Mouse (Mus musculus) limb, embryonic 10.5 days (tissue): Measurements from ENCODE around the gene Cpt1c. TPM values are rescaled to one million over a fixed set of nuclear protein-coding genes. Genes with fewer than 3 reads are reported as not detected.

ENCODE experiments used
- DNase-seq: peaks from one replicate; pipeline ENCODE4 v3.0.0-alpha.2; 2017; ENCODE audit warnings: low spot score
- H3K27ac ChIP-seq: fragments of 300-500 bp; sonication (generic); 2 replicates; pipeline ENCODE4 v1.5.1; 2016; ENCODE audit warnings: mild to moderate bottlenecking
- H3K27me3 ChIP-seq: fragments of 300-500 bp; sonication (generic); 2 replicates; pipeline ENCODE4 v1.6.1; 2016; ENCODE audit warnings: low read depth, mild to moderate bottlenecking; ENCODE audit not compliant: poor library complexity, severe bottlenecking
- H3K36me3 ChIP-seq: fragments of 300-500 bp; sonication (generic); 2 replicates; pipeline ENCODE4 v1.6.1; 2016; ENCODE audit warnings: mild to moderate bottlenecking, moderate library complexity
- H3K4me1 ChIP-seq: fragments of 300-500 bp; sonication (generic); 2 replicates; pipeline ENCODE4 v1.6.1; 2016
- H3K4me3 ChIP-seq: fragments of 300-500 bp; sonication (generic); 2 replicates; pipeline ENCODE4 v1.5.1; 2016; ENCODE audit warnings: mild to moderate bottlenecking, moderate library complexity
- H3K9me3 ChIP-seq: fragments of 300-500 bp; sonication (generic); replicated peaks from 2 replicates; pipeline ENCODE4 v1.6.1; 2016; ENCODE audit warnings: mild to moderate bottlenecking
- WGBS: fragments of 180-500 bp; shearing (Covaris S2); methylation state at CpG from one replicate; pipeline ENCODE4 v1.1.7; 2016; 5-methylcytosine and 5-hydroxymethylcytosine counted together
- microRNA-seq: library from miRNA; unstranded; fragments of <30 nt; microRNA quantifications from one replicate; pipeline ENCODE4, GENCODE M21; 2017
- polyA plus RNA-seq: library from polyadenylated mRNA; unstranded; fragments of >200 nt; fragmentation: Nextera tagmentation; extraction: Ambion mirVana; gene quantifications from 2 replicates; pipeline ENCODE4 v1.2.1, GENCODE M21; 2016

Gene Cpt1c
- polyA plus RNA-seq, 1 experiment from 2014 or later, result 18.8 TPM

- H3K9me3 ChIP-seq, result no peaks in the 10 kb centered on the region
- DNase-seq, result no peak
- peaks cover 87% of the 10 kb centered on the region for H3K36me3 ChIP-seq
- no peak overlapping the region for H3K4me3 ChIP-seq
- no peaks in the 10 kb centered on the region for H3K4me1 ChIP-seq
- H3K27me3 ChIP-seq, result no peaks in the 10 kb centered on the region
- no peak overlapping the region for H3K27ac ChIP-seq
- 85% methylated on average over 3 of the region's 3 CpGs for WGBS
Measured at GRCm38 (mm10) chr7:44918219-44918618, 56.4 kb downstream of the Cpt1c start.

- Histone ChIP-seq H3K36me3 (peaks cover 87% of the 10 kb centered on the region), H3K9me3 (no peaks in the 10 kb centered on the region), H3K27me3 (no peaks in the 10 kb centered on the region), H3K27ac (no peak overlapping the region), H3K4me1 (no peaks in the 10 kb centered on the region), H3K4me3 (no peak overlapping the region)
- DNase-seq, result no peak
- WGBS, result 94% methylated on average over 4 of the region's 4 CpGs
Measured at GRCm38 (mm10) chr7:44916881-44917280, 57.8 kb downstream of the Cpt1c start.

GRCm38 (mm10) chr7:44916191-44916590 lies 58.5 kb downstream of the Cpt1c start:
- no peak overlapping the region for H3K27ac ChIP-seq
- no peaks in the 10 kb centered on the region for H3K9me3 ChIP-seq
- no peak overlapping the region for H3K4me3 ChIP-seq
- 86% methylated on average over 6 of the region's 6 CpGs for WGBS
- no peak for DNase-seq
- H3K4me1 ChIP-seq, result no peaks in the 10 kb centered on the region
- peaks cover 87% of the 10 kb centered on the region for H3K36me3 ChIP-seq
- no peaks in the 10 kb centered on the region for H3K27me3 ChIP-seq

- Histone ChIP-seq H3K27ac (no peak overlapping the region), H3K4me1 (no peaks in the 10 kb centered on the region), H3K36me3 (peaks cover 87% of the 10 kb centered on the region), H3K9me3 (no peaks in the 10 kb centered on the region), H3K4me3 (no peak overlapping the region), H3K27me3 (no peaks in the 10 kb centered on the region)
- no peak for DNase-seq
- 90% methylated on average over 9 of the region's 9 CpGs for whole genome bisulfite sequencing
Measured at GRCm38 (mm10) chr7:44915314-44915713, 59.3 kb downstream of the Cpt1c start.

- H3K9me3 ChIP-seq, result no peaks in the 10 kb centered on the region
- DNase-seq, result no peak
- no peak overlapping the region for H3K27ac ChIP-seq
- no peaks in the 10 kb centered on the region for H3K4me1 ChIP-seq
- 89% methylated on average over 2 of the region's 2 CpGs for WGBS
- peaks cover 88% of the 10 kb centered on the region for H3K36me3 ChIP-seq
- H3K27me3 ChIP-seq, result no peaks in the 10 kb centered on the region
- H3K4me3 ChIP-seq, result no peak overlapping the region
Measured at GRCm38 (mm10) chr7:44914396-44914795, 60.3 kb downstream of the Cpt1c start.

Small RNAs within 50 kb of the gene (microRNA-seq; reads per million reads assigned to microRNA genes)
- gene Mir7054, result 0.88 reads per million

Other genes with a start within 250 kb of the Cpt1c start
- gene Vrk3, start 226.4 kb downstream of the Cpt1c start, polyA plus RNA-seq, result 37.7 and 38.1 TPM in 2 replicates
- 2.6 and 3.1 TPM in 2 replicates for gene Zfp473, start 223.8 kb downstream of the Cpt1c start, polyA plus RNA-seq
- 174 and 181 TPM in 2 replicates for gene Nup62, start 158.8 kb downstream of the Cpt1c start, polyA plus RNA-seq
- 0.89 and 0.94 TPM in 2 replicates for gene Il4i1, start 158.5 kb downstream of the Cpt1c start, polyA plus RNA-seq
- gene Atf5, start 158.2 kb downstream of the Cpt1c start, polyA plus RNA-seq, result 3.1 and 3.4 TPM in 2 replicates
- gene Akt1s1, start 125.9 kb downstream of the Cpt1c start, polyA plus RNA-seq, result 96.4 and 99.6 TPM in 2 replicates
- gene Tbc1d17, start 125.8 kb downstream of the Cpt1c start, polyA plus RNA-seq, result 71.4 and 75.2 TPM in 2 replicates
- 37.5 and 43.1 TPM in 2 replicates for gene Pnkp, start 117.7 kb downstream of the Cpt1c start, polyA plus RNA-seq
- gene Ptov1, start 105.1 kb downstream of the Cpt1c start, polyA plus RNA-seq, result 434 and 504 TPM in 2 replicates
- gene Med25, start 82.1 kb downstream of the Cpt1c start, polyA plus RNA-seq, result 140 and 145 TPM in 2 replicates
- 14.8 and 20.0 TPM in 2 replicates for gene Fuz, start 78.8 kb downstream of the Cpt1c start, polyA plus RNA-seq
- 78.7 and 85.3 TPM in 2 replicates for gene Ap2a1, start 45.4 kb downstream of the Cpt1c start, polyA plus RNA-seq
- gene Tsks, start 31.6 kb downstream of the Cpt1c start, polyA plus RNA-seq, result 0.14 and 0.18 TPM in 2 replicates
- gene Prmt1, start 11.7 kb upstream of the Cpt1c start, polyA plus RNA-seq, result 979 and 1,027 TPM in 2 replicates
- 74.7 and 75.0 TPM in 2 replicates for gene Irf3, start 22.8 kb upstream of the Cpt1c start, polyA plus RNA-seq
- gene Bcl2l12, start 23.9 kb upstream of the Cpt1c start, polyA plus RNA-seq, result 89.7 and 92.2 TPM in 2 replicates
- 47.8 and 50.6 TPM in 2 replicates for gene Scaf1, start 41.5 kb upstream of the Cpt1c start, polyA plus RNA-seq
- 15.6 and 18.3 TPM in 2 replicates for gene Rras, start 43.1 kb upstream of the Cpt1c start, polyA plus RNA-seq
- gene Prr12, start 78.0 kb upstream of the Cpt1c start, polyA plus RNA-seq, result 16.3 and 18.1 TPM in 2 replicates
- gene Nosip, start 87.6 kb upstream of the Cpt1c start, polyA plus RNA-seq, result 80.4 and 81.2 TPM in 2 replicates
- 16.8 and 24.8 TPM in 2 replicates for gene Prrg2, start 87.8 kb upstream of the Cpt1c start, polyA plus RNA-seq
- 175 and 210 TPM in 2 replicates for gene Rcn3, start 117.4 kb upstream of the Cpt1c start, polyA plus RNA-seq
- 5.2 and 7.8 TPM in 2 replicates for gene Fcgrt, start 129.0 kb upstream of the Cpt1c start, polyA plus RNA-seq
- 1,846 and 2,302 TPM in 2 replicates for gene Rps11, start 149.6 kb upstream of the Cpt1c start, polyA plus RNA-seq
- gene Rpl13a, start 153.9 kb upstream of the Cpt1c start, polyA plus RNA-seq, result 1,210 and 1,327 TPM in 2 replicates
- not detected in 2 replicates for gene Gm45713, start 161.4 kb upstream of the Cpt1c start, polyA plus RNA-seq
- 1.4 and 1.5 TPM in 2 replicates for gene Flt3l, start 161.6 kb upstream of the Cpt1c start, polyA plus RNA-seq
- 105 and 109 TPM in 2 replicates for gene Pih1d1, start 179.5 kb upstream of the Cpt1c start, polyA plus RNA-seq
- gene Aldh16a1, start 179.7 kb upstream of the Cpt1c start, polyA plus RNA-seq, result 54.2 and 63.7 TPM in 2 replicates
- 0.06 TPM in 1 of 2 replicates, not detected in the other for gene Slc17a7, start 189.1 kb upstream of the Cpt1c start, polyA plus RNA-seq
- gene Gfy, start 204.7 kb upstream of the Cpt1c start, polyA plus RNA-seq, result not detected in 2 replicates
- gene Pth2, start 206.1 kb upstream of the Cpt1c start, polyA plus RNA-seq, result not detected in 2 replicates
- 0.45 and 0.68 TPM in 2 replicates for gene Ccdc155, start 230.0 kb upstream of the Cpt1c start, polyA plus RNA-seq
- gene Dkkl1, start 237.3 kb upstream of the Cpt1c start, polyA plus RNA-seq, result 0.21 and 0.41 TPM in 2 replicates
- 435 and 481 TPM in 2 replicates for gene Tead2, start 240.9 kb upstream of the Cpt1c start, polyA plus RNA-seq